Mouse (Mus musculus) embryonic stem cell, embryonic (primary cell): ENCODE data around the gene Pdgfra.

Experiments used
- CTCF ChIA-PET, 4 experiments: fragments of 300-600 bp in 2 of 4; fragments of 350-600 bp in 2 of 4; sonication (Branson Sonifier 250); formaldehyde crosslinking; loops; one replicate each; lab custom pipeline; 2022; ENCODE audit warnings: inconsistent platforms in 2 of 4; lab: Charles Lee
- POLR2A ChIA-PET, 4 experiments: fragments of 300-600 bp in 2 of 4; fragments of 350-600 bp in 2 of 4; sonication (Branson Sonifier 250); formaldehyde crosslinking; loops; one replicate each; lab custom pipeline; 2022; ENCODE audit warnings: antibody characterized with exemption in 4 of 4, inconsistent platforms in 1 of 4; lab: Charles Lee

The Pdgfra gene

GRCm38 (mm10) chr5:75152791-75153625, 916 bp downstream of the Pdgfra start:
- POLR2A ChIA-PET = interaction anchor here in 1 of 4 experiments (0.7 to 1.7 kb wide), 7 partner anchors 34 to 830 kb away, joined by 3 to 5 read pairs (median 3); partner anchors contain the start of gene Fip1l1
- CTCF ChIA-PET = interaction anchor here in 3 of 4 experiments (0.6 to 1.4 kb wide), 4 partner anchors 9 to 354 kb away, joined by 3 to 6 read pairs (median 4); no protein-coding TSS in a partner anchor

- POLR2A ChIA-PET = interaction anchor here in 1 of 4 experiments (0.6 to 1.6 kb wide), 5 partner anchors 35 to 830 kb away, joined by 3 to 5 read pairs (median 3); no protein-coding TSS in a partner anchor
- CTCF ChIA-PET = interaction anchor here in 1 of 4 experiments (0.7 to 3.9 kb wide), 3 partner anchors 35 to 1882 kb away, joined by 3 to 26 read pairs (median 4); no protein-coding TSS in a partner anchor
Observed at GRCm38 (mm10) chr5:75153626-75153960, 1.5 kb downstream of the Pdgfra start.

GRCm38 (mm10) chr5:75153961-75154620, 2.0 kb downstream of the Pdgfra start:
- ChIA-PET POLR2A (interaction anchor here in 1 of 4 experiments (0.6 to 1.6 kb wide), 5 partner anchors 35 to 156 kb away, joined by 3 to 5 read pairs (median 4); no protein-coding TSS in a partner anchor), CTCF (interaction anchor here in 3 of 4 experiments (0.7 to 3.9 kb wide), 5 partner anchors 10 to 1881 kb away, joined by 3 to 26 read pairs (median 7); no protein-coding TSS in a partner anchor)

- ChIA-PET CTCF (interaction anchor here (0.6 to 3.9 kb wide), 31 partner anchors 10 to 874 kb away, joined by 3 to 26 read pairs (median 7); partner anchors contain the start of gene Gsx2 (in 1 of the 4)), POLR2A (interaction anchor here (0.6 to 2.6 kb wide), 10 partner anchors 36 to 493 kb away, joined by 3 to 12 read pairs (median 4); no protein-coding TSS in a partner anchor)
Observed at GRCm38 (mm10) chr5:75154621-75155235, 2.6 kb downstream of the Pdgfra start.

GRCm38 (mm10) chr5:75155281-75155680, 3.2 kb downstream of the Pdgfra start:
- ChIA-PET POLR2A (interaction anchor here (0.5 to 2.6 kb wide), 25 partner anchors 9 to 549 kb away, joined by 3 to 12 read pairs (median 3); no protein-coding TSS in a partner anchor), CTCF (interaction anchor here (0.5 to 3.9 kb wide), 97 partner anchors 9 to 1513 kb away, joined by 3 to 26 read pairs (median 5); partner anchors contain the start of gene Gsx2 (in 1 of the 4))

GRCm38 (mm10) chr5:75155741-75156553, 3.9 kb downstream of the Pdgfra start:
- POLR2A ChIA-PET = interaction anchor here (0.5 to 2.6 kb wide), 32 partner anchors 8 to 775 kb away, joined by 3 to 9 read pairs (median 3); no protein-coding TSS in a partner anchor

GRCm38 (mm10) chr5:75156554-75157036, 4.5 kb downstream of the Pdgfra start:
- CTCF ChIA-PET = interaction anchor here (0.5 to 3.9 kb wide), 120 partner anchors 8 to 1302 kb away, joined by 3 to 26 read pairs (median 5); partner anchors contain the start of gene Gsx2 (in 1 of the 4)

More at GRCm38 (mm10) chr5:75155741-75156553, 3.9 kb downstream of the Pdgfra start:
- CTCF ChIA-PET = interaction anchor here (0.5 to 3.9 kb wide), 172 partner anchors 8 to 1514 kb away, joined by 3 to 26 read pairs (median 4); partner anchors contain the start of gene Gsx2 (in 2 of the 4)

GRCm38 (mm10) chr5:75157038-75157437, 4.9 kb downstream of the Pdgfra start:
- ChIA-PET CTCF (interaction anchor here (0.6 to 3.9 kb wide), 93 partner anchors 9 to 1302 kb away, joined by 3 to 26 read pairs (median 5); partner anchors contain the start of gene Gsx2 (in 1 of the 4)), POLR2A (interaction anchor here in 2 of 4 experiments (0.6 to 2.6 kb wide), 10 partner anchors 17 to 719 kb away, joined by 3 to 8 read pairs (median 3); no protein-coding TSS in a partner anchor)

More at GRCm38 (mm10) chr5:75156554-75157036, 4.5 kb downstream of the Pdgfra start:
- POLR2A ChIA-PET = interaction anchor here (0.5 to 2.6 kb wide), 19 partner anchors 17 to 775 kb away, joined by 3 to 9 read pairs (median 3); no protein-coding TSS in a partner anchor

- ChIA-PET POLR2A (no interaction called here), CTCF (no interaction called here)
Observed at GRCm38 (mm10) chr5:75160530-75161170, 8.6 kb downstream of the Pdgfra start.

GRCm38 (mm10) chr5:75161586-75161985, 9.5 kb downstream of the Pdgfra start:
- ChIA-PET POLR2A (no interaction called here), CTCF (no interaction called here)

- CTCF ChIA-PET = interaction anchor here in 1 of 4 experiments (1.6 kb wide), 1 partner anchor 239 kb away, joined by 3 read pairs; no protein-coding TSS in a partner anchor
- POLR2A ChIA-PET = interaction anchor here in 1 of 4 experiments (0.9 kb wide), 1 partner anchor 8 kb away, joined by 3 read pairs; no protein-coding TSS in a partner anchor
Observed at GRCm38 (mm10) chr5:75163289-75163951, 11.3 kb downstream of the Pdgfra start.

GRCm38 (mm10) chr5:75164688-75165087, 12.6 kb downstream of the Pdgfra start:
- CTCF ChIA-PET = interaction anchor here (0.5 to 3.0 kb wide), 20 partner anchors 8 to 777 kb away, joined by 3 to 10 read pairs (median 4); partner anchors contain the start of gene Pdgfra (in 1 of the 4)
- POLR2A ChIA-PET = interaction anchor here in 2 of 4 experiments (0.6 to 0.9 kb wide), 4 partner anchors 9 to 458 kb away, joined by 3 read pairs; partner anchors contain the start of gene Kit (in 1 of the 2)

- CTCF ChIA-PET = interaction anchor here in 1 of 4 experiments (0.7 kb wide), 2 partner anchors 8 to 14 kb away, joined by 3 to 4 read pairs; no protein-coding TSS in a partner anchor
- POLR2A ChIA-PET = no interaction called here
Observed at GRCm38 (mm10) chr5:75169837-75170236, 17.7 kb downstream of the Pdgfra start.

GRCm38 (mm10) chr5:75171859-75172258, 19.8 kb downstream of the Pdgfra start:
- POLR2A ChIA-PET = no interaction called here

GRCm38 (mm10) chr5:75179249-75179648, 27.2 kb downstream of the Pdgfra start:
- ChIA-PET CTCF (interaction anchor here in 3 of 4 experiments (0.6 to 1.5 kb wide), 4 partner anchors 10 to 733 kb away, joined by 3 to 6 read pairs (median 4); no protein-coding TSS in a partner anchor), POLR2A (interaction anchor here in 2 of 4 experiments (0.5 to 0.6 kb wide), 2 partner anchors 366 to 402 kb away, joined by 3 read pairs; no protein-coding TSS in a partner anchor)

More at GRCm38 (mm10) chr5:75171859-75172258, 19.8 kb downstream of the Pdgfra start:
- CTCF ChIA-PET = interaction anchor here in 2 of 4 experiments (0.5 to 1.4 kb wide), 2 partner anchors 16 kb away, joined by 3 to 5 read pairs; no protein-coding TSS in a partner anchor
